Mouse (Mus musculus) heart, embryonic 13.5 days (tissue): ENCODE data around the gene Drosha. TPM values are rescaled to one million over a fixed set of nuclear protein-coding genes. Genes with fewer than 3 reads are reported as not detected.

Experiments used
- ATAC-seq: fragments of 200-750 bp; cut with Nextera tagmentation; 2 replicates; pipeline ENCODE4 v1.8.0; 2017; ENCODE audit warnings: moderate TSS enrichment; ENCODE audit not compliant: insufficient number of reproducible peaks, low FRiP score, low TSS enrichment; ENCODE audit errors: extremely low read depth
- H3K27ac ChIP-seq: fragments of 300-500 bp; sonication (generic); replicated peaks from 2 replicates; pipeline ENCODE4 v1.5.1; 2015; ENCODE audit warnings: moderate library complexity, mild to moderate bottlenecking, inconsistent platforms
- H3K27me3 ChIP-seq: fragments of 300-500 bp; sonication (generic); replicated peaks from 2 replicates; pipeline ENCODE4 v1.6.1; 2015; ENCODE audit warnings: mild to moderate bottlenecking, inconsistent platforms
- H3K36me3 ChIP-seq: fragments of 300-500 bp; sonication (generic); 2 replicates; pipeline ENCODE4 v1.6.1; 2015; ENCODE audit warnings: mild to moderate bottlenecking, inconsistent platforms
- H3K4me1 ChIP-seq: fragments of 300-500 bp; sonication (generic); 2 replicates; pipeline ENCODE4 v1.6.1; 2015; ENCODE audit warnings: inconsistent platforms
- H3K4me2 ChIP-seq: fragments of 300-500 bp; sonication (generic); 2 replicates; pipeline ENCODE4 v1.6.1; 2015; ENCODE audit warnings: inconsistent platforms, mild to moderate bottlenecking, moderate library complexity
- H3K4me3 ChIP-seq: fragments of 300-500 bp; sonication (generic); 2 replicates; pipeline ENCODE4 v1.5.1; 2015; ENCODE audit warnings: moderate library complexity, mild to moderate bottlenecking, inconsistent platforms
- H3K9ac ChIP-seq: fragments of 300-500 bp; sonication (generic); 2 replicates; pipeline ENCODE4 v1.6.1; 2015; ENCODE audit warnings: inconsistent platforms, mild to moderate bottlenecking, moderate library complexity
- H3K9me3 ChIP-seq: fragments of 300-500 bp; sonication (generic); 2 replicates; pipeline ENCODE4 v1.6.1; 2016; ENCODE audit warnings: inconsistent platforms
- WGBS: fragments of 180-500 bp; shearing (Covaris S2); methylation state at CpG from one replicate; pipeline ENCODE4 v1.1.7; 2015; ENCODE audit warnings: mixed read lengths; 5-methylcytosine and 5-hydroxymethylcytosine counted together
- microRNA-seq: library from miRNA; unstranded; fragments of <30 nt; microRNA quantifications from one replicate; pipeline ENCODE4, GENCODE M21; 2016
- polyA plus RNA-seq: library from polyadenylated mRNA; unstranded; fragments of >200 nt; fragmentation: Nextera tagmentation; extraction: Ambion mirVana; gene quantifications from 2 replicates; pipeline ENCODE4 v1.2.1, GENCODE M21; 2015

The Drosha gene
- polyA plus RNA-seq, 1 experiment from 2014 or later = 25.5 TPM

DNA sequence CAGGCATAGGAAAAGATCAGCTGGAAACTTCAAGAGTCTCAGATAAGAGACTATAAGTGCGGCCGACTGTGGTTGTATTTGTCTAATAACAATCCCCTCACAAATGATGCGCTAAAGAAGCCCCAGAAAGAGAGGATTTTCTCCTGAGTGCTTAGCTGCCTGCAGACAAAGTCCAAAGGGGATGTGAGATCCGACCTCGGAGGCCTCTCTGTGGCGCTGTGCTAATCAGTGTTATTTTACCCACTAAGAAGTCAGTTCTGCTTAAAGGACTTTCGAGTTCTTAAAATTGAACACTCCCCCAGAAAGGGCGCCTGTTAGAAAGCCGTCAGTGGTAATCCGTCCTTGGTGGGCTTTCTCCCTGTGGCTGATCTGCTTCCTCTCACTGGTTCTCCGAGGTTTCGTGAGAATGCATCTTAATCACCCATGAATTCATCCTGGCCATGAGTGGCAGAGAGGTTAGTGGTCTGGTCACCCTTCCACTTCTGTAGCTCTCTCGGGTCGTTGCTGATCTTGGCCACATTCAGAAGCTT, 117.1 kb downstream of the Drosha start:
- ATAC-seq = no peak
- H3K27ac ChIP-seq = no peak overlapping the region
- no peak overlapping the region for H3K4me3 ChIP-seq
- H3K9ac ChIP-seq = no peak overlapping the region
- peaks cover 26% of the 10 kb centered on the region for H3K4me1 ChIP-seq
- 40% methylated on average over 14 of the region's 14 CpGs for whole genome bisulfite sequencing
- H3K27me3 ChIP-seq = no peaks in the 10 kb centered on the region
- H3K36me3 ChIP-seq = no peaks in the 10 kb centered on the region
- peak overlapping the region; percentile 13; the same call in 1 of the 2 replicates for H3K4me2 ChIP-seq
- H3K9me3 ChIP-seq = no peaks in the 10 kb centered on the region

DNA sequence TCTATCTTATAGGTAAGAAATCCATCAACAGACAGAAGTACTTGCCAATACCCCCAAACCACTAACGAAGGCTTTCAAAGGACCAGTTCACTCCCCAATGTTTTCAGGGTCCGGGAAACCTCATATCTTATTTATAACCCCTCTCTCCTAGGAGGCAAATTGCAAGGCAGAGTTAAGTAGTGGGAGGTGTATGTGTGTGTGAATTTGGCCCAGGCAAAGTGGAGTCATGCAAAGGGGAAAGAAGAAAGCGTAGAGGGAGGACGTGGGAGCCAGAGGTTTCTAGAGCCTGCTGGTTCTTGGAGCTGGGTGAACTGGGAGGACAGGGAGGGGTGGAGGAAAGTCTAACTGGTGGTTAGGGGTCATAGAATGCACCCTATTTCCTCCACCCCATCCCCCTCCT, 117.8 kb downstream of the Drosha start:
- H3K4me1 ChIP-seq = peaks cover 20% of the 10 kb centered on the region
- H3K4me2 ChIP-seq = no peak overlapping the region
- H3K9me3 ChIP-seq = no peaks in the 10 kb centered on the region
- H3K27ac ChIP-seq = no peak overlapping the region
- H3K27me3 ChIP-seq = no peaks in the 10 kb centered on the region
- H3K9ac ChIP-seq = no peak overlapping the region
- WGBS = 85% methylated on average over 4 of the region's 4 CpGs
- H3K36me3 ChIP-seq = no peaks in the 10 kb centered on the region
- ATAC-seq = no peak
- no peak overlapping the region for H3K4me3 ChIP-seq

GRCm38 (mm10) chr15:12958051-12958450, 133.4 kb downstream of the Drosha start:
- Histone ChIP-seq H3K9me3 (peaks cover 15% of the 10 kb centered on the region), H3K27me3 (no peaks in the 10 kb centered on the region), H3K36me3 (no peaks in the 10 kb centered on the region), H3K4me2 (no peak overlapping the region), H3K4me1 (no peaks in the 10 kb centered on the region), H3K27ac (no peak overlapping the region), H3K4me3 (no peak overlapping the region), H3K9ac (no peak overlapping the region)
- no peak for ATAC-seq
- 67% methylated on average over 5 of the region's 5 CpGs for WGBS

DNA sequence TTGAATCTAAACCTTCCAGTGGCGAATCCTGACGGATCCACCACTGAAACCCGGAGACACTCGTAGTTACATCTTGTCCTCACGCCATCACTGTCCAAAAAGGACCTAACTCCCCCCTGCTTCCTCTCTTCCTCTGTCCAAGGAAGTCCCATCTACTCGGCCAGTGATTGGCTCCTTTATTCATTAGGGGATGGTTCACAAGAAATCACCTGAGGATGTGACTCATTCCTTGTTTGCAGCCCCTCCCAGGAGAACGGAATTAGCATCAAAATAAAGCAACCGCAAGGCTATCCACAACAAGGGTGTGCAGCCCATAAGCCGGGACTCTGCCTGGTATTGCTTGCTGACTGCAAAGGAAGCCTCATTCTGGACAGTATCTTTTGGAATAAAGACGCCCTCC, 137.6 kb downstream of the Drosha start:
- no peaks in the 10 kb centered on the region for H3K9me3 ChIP-seq
- no peak overlapping the region for H3K4me2 ChIP-seq
- no peak for ATAC-seq
- no peak overlapping the region for H3K27ac ChIP-seq
- no peak overlapping the region for H3K4me3 ChIP-seq
- H3K9ac ChIP-seq = no peak overlapping the region
- H3K36me3 ChIP-seq = no peaks in the 10 kb centered on the region
- 79% methylated on average over 10 of the region's 10 CpGs for WGBS
- H3K27me3 ChIP-seq = no peaks in the 10 kb centered on the region
- peaks cover 4% of the 10 kb centered on the region; the same call in 1 of the 2 replicates for H3K4me1 ChIP-seq

GRCm38 (mm10) chr15:12965209-12965608, 140.6 kb downstream of the Drosha start:
- H3K36me3 ChIP-seq = no peaks in the 10 kb centered on the region
- no peak overlapping the region for H3K9ac ChIP-seq
- H3K4me2 ChIP-seq = no peak overlapping the region
- no peaks in the 10 kb centered on the region for H3K27me3 ChIP-seq
- H3K4me3 ChIP-seq = no peak overlapping the region
- ATAC-seq = no peak
- peaks cover 10% of the 10 kb centered on the region; the same call in 1 of the 2 replicates for H3K4me1 ChIP-seq
- WGBS = 63% methylated on average over 5 of the region's 5 CpGs
- no peaks in the 10 kb centered on the region for H3K9me3 ChIP-seq
- H3K27ac ChIP-seq = no peak overlapping the region

DNA sequence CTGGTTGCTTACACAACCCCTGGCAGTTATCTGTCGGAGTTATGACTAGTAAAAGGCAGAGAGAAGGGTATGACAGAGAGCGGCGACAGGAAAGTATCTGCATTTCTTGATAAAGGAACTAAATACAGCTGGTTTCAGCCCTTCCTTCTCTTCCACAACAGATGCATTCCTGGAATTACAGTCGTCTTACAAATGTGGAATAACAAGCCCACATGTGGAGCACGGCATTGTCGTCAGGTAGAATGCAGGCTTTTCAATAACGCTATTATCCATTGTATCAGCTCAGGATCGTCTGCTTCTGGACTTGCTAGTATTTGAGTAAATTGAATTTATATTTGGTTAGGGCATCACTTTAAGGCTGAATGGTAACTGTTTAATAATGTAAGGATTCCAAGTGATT, 144.2 kb downstream of the Drosha start:
- Histone ChIP-seq H3K4me1 (peaks cover 10% of the 10 kb centered on the region; the same call in 1 of the 2 replicates), H3K4me2 (no peak overlapping the region)
- WGBS = 45% methylated on average over 8 of the region's 8 CpGs

DNA sequence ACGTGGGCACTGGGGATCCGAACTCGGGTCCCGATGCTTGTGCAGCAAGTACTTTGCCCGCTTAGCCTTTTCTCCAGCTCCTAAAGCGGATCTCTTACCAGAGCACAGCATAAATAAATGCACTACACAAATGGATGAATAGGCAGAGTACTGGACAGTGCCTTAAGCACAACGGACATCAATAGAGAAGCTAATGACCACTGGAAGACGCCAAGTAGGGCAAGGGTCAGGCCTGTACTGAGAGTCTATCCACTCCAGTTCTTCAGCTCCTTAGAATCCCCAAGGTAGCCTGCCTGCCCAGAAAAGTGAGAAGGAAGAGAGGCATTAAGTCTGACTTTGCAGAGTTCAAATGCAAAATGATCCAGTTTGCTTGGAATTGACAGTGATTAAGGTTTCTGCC, 147.8 kb downstream of the Drosha start:
- H3K4me2 ChIP-seq = no peak overlapping the region
- H3K27me3 ChIP-seq = no peaks in the 10 kb centered on the region
- H3K9me3 ChIP-seq = no peaks in the 10 kb centered on the region
- H3K27ac ChIP-seq = no peak overlapping the region
- H3K36me3 ChIP-seq = no peaks in the 10 kb centered on the region
- no peak for ATAC-seq
- H3K4me3 ChIP-seq = no peak overlapping the region
- 90% methylated on average over 8 of the region's 8 CpGs for WGBS
- no peak overlapping the region for H3K9ac ChIP-seq
- H3K4me1 ChIP-seq = peaks cover 6% of the 10 kb centered on the region; the same call in 1 of the 2 replicates

More for the DNA sequence above, 144.2 kb downstream of the Drosha start:
- Histone ChIP-seq H3K27me3 (no peaks in the 10 kb centered on the region), H3K4me3 (no peak overlapping the region), H3K36me3 (no peaks in the 10 kb centered on the region), H3K27ac (no peak overlapping the region), H3K9ac (no peak overlapping the region), H3K9me3 (no peaks in the 10 kb centered on the region)
- ATAC-seq = no peak

Small RNAs within 50 kb of the gene (microRNA-seq; reads per million reads assigned to microRNA genes)
- not detected for gene Gm47288

Other genes with a start within 250 kb of the Drosha start
- gene Pdzd2, start 84.9 kb upstream of the Drosha start, polyA plus RNA-seq = 11.9 and 14.5 TPM in 2 replicates
- gene 6030458C11Rik, start 166 bp upstream of the Drosha start, polyA plus RNA-seq = 26.8 and 27.2 TPM in 2 replicates